Mouse (Mus musculus): Measurements from ENCODE around the gene Ogfod3. TPM values are rescaled to one million over a fixed set of nuclear protein-coding genes. Genes with fewer than 3 reads are reported as not detected.
A peak's percentile ranks its signal among the peaks of the same experiment; 100 is the strongest.

The Ogfod3 gene
- polyA plus RNA-seq, 1 experiment from 2014 or later = 31.2 TPM

DNA sequence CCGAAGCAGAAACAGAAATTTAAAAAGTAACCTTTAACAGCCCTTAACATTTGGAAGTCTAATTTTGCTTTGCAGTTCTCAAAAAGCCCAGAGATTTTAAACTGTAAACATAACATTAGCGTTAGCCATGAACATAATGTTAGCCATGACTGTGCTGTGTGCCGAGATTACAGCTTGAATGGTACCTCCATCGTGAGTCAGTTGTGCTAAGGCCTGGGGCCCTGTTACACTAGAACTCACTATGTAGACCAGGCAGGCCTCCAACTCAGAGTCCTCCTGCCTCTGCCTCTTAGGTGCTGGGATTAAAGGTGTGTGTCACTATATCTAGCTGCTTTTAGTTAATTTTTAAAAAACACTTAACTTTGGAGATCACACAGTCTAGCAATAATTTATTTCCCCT, 26.7 kb upstream of the Ogfod3 start:
- Histone ChIP-seq H3K9me3 (ENCODE audit: control insufficient read depth, low read length) (no peaks in the 10 kb centered on the region), H3K27me3 (replicated peaks; ENCODE audit: control insufficient read depth, insufficient read depth, low read length) (no peaks in the 10 kb centered on the region), H3K36me3 (ENCODE audit: control insufficient read depth, insufficient read depth, low read length) (no peaks in the 10 kb centered on the region), H3K4me3 (ENCODE audit: low read length) (no peak overlapping the region), H3K9ac (ENCODE audit: low read depth, low read length) (no peak overlapping the region), H3K27ac (ENCODE audit: low read length) (no peak overlapping the region; the same call in 1 of the 2 replicates), H3K4me1 (ENCODE audit: control insufficient read depth, insufficient read depth, low read length) (peaks cover 19% of the 10 kb centered on the region), H3K4me2 (ENCODE audit: low read depth, low read length) (no peak overlapping the region)
- WGBS = 71% methylated on average over 4 of the region's 4 CpGs
- ATAC-seq = no peak

DNA sequence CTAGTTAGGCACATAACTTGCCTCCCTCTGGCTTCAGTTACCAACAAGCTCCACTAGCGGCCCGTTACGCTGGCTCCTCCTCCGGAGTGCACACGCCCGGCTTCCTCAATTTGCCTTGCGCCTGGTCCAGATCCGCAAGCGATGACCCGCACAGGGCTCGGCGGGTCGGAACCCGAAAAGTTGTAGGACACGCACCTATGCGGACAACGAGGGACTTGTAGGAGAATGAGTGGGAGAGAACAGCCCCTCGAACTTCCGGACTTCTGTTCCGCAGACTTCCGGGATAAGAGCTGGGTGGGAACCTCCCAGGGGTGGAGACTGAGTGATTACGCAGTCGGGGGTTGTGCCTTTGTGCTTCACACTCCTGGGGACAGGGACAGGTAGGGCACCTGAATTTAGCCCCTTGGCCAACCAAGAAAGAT, 24.5 kb upstream of the Ogfod3 start, which contains the start of gene Cybc1:
Gene Cybc1 (minus strand): TSS at position 305 of the 422 bp plus-strand sequence.
- WGBS = under 1% methylated on average over 23 of the region's 23 CpGs
- peak; percentile 91 for ATAC-seq
- H3K36me3 ChIP-seq (ENCODE audit: control insufficient read depth, insufficient read depth, low read length) = peaks cover 8% of the 10 kb centered on the region
- peak within 1 kb of the TSS; percentile 65 for H3K4me3 ChIP-seq (ENCODE audit: low read length)
- no peaks in the 10 kb centered on the region for H3K9me3 ChIP-seq (ENCODE audit: control insufficient read depth, low read length)
- H3K27me3 ChIP-seq (replicated peaks; ENCODE audit: control insufficient read depth, insufficient read depth, low read length) = no peaks in the 10 kb centered on the region
- peak within 1 kb of the TSS; percentile 72 for H3K9ac ChIP-seq (ENCODE audit: low read depth, low read length)
- H3K4me2 ChIP-seq (ENCODE audit: low read depth, low read length) = peak within 1 kb of the TSS; percentile 75
- peak within 1 kb of the TSS; percentile 61 for H3K27ac ChIP-seq (ENCODE audit: low read length)
- peaks cover 13% of the 10 kb centered on the region for H3K4me1 ChIP-seq (ENCODE audit: control insufficient read depth, insufficient read depth, low read length)

DNA sequence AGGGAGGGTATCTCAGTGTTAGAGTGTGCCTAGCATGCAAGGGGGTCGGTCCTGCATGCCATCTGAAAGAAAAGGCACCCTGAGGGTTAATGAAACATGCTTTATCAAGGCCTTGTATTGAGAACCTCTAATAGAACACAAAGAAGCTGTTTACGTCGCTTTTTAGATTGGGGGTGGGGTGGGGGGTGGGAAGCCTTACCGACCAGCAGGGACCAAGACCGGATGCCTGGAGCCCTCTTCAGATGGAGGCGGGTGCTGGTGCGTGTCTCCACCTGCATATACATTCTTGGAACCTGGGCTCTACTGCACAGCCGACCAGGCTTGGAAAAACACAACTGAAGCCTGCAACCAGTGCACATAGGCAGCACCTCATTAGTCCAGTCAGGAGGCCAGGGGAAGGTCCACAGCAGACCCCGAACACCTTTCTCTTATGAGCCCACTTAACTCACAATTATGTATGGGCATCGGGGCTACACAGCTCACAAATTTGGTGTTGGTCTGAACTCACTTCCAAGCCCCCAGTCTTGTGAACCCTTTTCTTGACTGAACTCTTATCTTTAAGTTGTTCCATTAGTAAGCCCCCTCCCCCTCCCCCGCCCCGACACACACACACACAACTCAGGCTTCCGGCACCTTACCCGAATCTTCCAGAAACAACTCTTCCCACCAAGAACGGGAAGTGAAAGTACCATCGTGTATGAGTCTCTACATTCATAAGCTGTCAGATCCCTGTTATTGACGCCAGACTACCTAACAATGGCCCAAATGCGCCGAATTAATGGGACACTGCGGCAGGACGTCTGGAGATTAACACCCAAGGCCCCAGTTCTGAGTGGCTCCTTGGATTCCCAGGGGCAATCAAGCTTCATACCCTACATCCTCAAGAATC, 23.9 kb upstream of the Ogfod3 start:
- no peaks in the 10 kb centered on the region for H3K9me3 ChIP-seq (ENCODE audit: control insufficient read depth, low read length)
- peak overlapping the region; percentile 75 for H3K4me2 ChIP-seq (ENCODE audit: low read depth, low read length)
- ATAC-seq = no peak; the same call in 1 of the 2 replicates
- 20% methylated on average over 21 of the region's 21 CpGs for WGBS
- no peaks in the 10 kb centered on the region for H3K27me3 ChIP-seq (replicated peaks; ENCODE audit: control insufficient read depth, insufficient read depth, low read length)
- H3K4me3 ChIP-seq (ENCODE audit: low read length) = peak overlapping the region; percentile 65
- peak overlapping the region; percentile 61 for H3K27ac ChIP-seq (ENCODE audit: low read length)
- H3K36me3 ChIP-seq (ENCODE audit: control insufficient read depth, insufficient read depth, low read length) = peaks cover 14% of the 10 kb centered on the region
- H3K4me1 ChIP-seq (ENCODE audit: control insufficient read depth, insufficient read depth, low read length) = peaks cover 13% of the 10 kb centered on the region
- H3K9ac ChIP-seq (ENCODE audit: low read depth, low read length) = peak overlapping the region; percentile 72

DNA sequence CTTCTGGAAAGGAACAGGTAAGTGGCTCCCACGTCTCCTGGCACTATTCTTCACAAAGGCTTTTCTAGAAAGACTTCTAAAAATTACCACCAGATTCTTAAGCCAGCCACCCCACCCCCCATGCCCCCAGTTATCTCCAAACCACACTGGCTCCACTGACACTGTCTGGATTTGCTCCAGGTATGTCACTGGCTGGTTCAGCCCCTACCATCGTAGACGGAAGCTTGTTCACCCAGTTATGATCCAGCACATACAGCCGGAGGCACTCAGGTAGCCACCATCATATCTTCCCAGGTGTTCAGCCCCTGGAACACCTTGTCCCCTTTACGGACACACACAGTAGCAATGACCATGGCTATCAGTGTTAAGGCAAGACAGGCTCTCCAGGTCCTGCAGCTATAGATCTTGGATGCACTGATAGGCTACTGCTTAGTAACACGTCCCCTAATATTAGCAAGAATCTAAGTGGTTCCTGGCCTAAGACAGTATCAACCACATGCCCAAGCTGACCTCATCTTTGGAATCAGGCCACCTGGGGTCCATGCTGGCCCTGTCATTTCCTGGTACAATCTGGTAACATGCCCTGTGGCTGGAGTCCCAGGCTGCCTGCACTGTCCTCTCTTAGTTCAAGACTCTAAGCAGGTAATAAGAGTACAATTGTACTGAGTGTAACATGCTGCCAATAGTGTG, 17.0 kb upstream of the Ogfod3 start:
- peaks cover 35% of the 10 kb centered on the region for H3K36me3 ChIP-seq (ENCODE audit: control insufficient read depth, insufficient read depth, low read length)
- no peak overlapping the region for H3K27ac ChIP-seq (ENCODE audit: low read length)
- no peak overlapping the region for H3K4me3 ChIP-seq (ENCODE audit: low read length)
- H3K27me3 ChIP-seq (replicated peaks; ENCODE audit: control insufficient read depth, insufficient read depth, low read length) = no peaks in the 10 kb centered on the region
- H3K4me2 ChIP-seq (ENCODE audit: low read depth, low read length) = no peak overlapping the region
- 89% methylated on average over 6 of the region's 6 CpGs for WGBS
- no peaks in the 10 kb centered on the region for H3K9me3 ChIP-seq (ENCODE audit: control insufficient read depth, low read length)
- no peak overlapping the region for H3K9ac ChIP-seq (ENCODE audit: low read depth, low read length)
- 0 out of 2 replicates have a peak, but pooled peaks cover 3% of the 10 kb centered on the region for H3K4me1 ChIP-seq (ENCODE audit: control insufficient read depth, insufficient read depth, low read length)
- no peak for ATAC-seq

DNA sequence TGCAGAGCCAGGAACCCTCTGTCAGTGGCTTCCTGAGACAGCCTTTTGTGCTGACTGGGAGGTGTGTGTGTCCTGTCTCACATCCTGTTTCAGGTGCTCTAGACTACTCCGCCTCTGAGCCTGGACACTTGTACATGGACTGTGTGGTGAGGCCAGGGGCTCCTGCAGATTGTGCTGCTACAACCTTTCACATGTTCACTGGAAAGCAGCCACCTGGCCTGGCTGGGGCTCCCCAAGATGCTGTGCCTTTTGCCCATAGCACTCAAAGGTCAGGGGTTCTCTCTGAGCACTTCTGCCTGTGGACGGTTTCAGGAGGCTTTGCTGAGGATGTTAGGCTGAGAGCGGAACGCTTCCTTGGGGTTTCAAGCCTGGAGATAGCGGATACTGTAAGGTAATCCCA, 16.3 kb upstream of the Ogfod3 start:
- peaks cover 35% of the 10 kb centered on the region for H3K36me3 ChIP-seq (ENCODE audit: control insufficient read depth, insufficient read depth, low read length)
- no peak for ATAC-seq
- no peaks in the 10 kb centered on the region for H3K27me3 ChIP-seq (replicated peaks; ENCODE audit: control insufficient read depth, insufficient read depth, low read length)
- H3K27ac ChIP-seq (ENCODE audit: low read length) = no peak overlapping the region
- H3K4me1 ChIP-seq (ENCODE audit: control insufficient read depth, insufficient read depth, low read length) = no peaks in the 10 kb centered on the region
- no peak overlapping the region for H3K4me3 ChIP-seq (ENCODE audit: low read length)
- H3K9ac ChIP-seq (ENCODE audit: low read depth, low read length) = no peak overlapping the region
- H3K9me3 ChIP-seq (ENCODE audit: control insufficient read depth, low read length) = no peaks in the 10 kb centered on the region
- 91% methylated on average over 5 of the region's 5 CpGs for WGBS
- H3K4me2 ChIP-seq (ENCODE audit: low read depth, low read length) = no peak overlapping the region

DNA sequence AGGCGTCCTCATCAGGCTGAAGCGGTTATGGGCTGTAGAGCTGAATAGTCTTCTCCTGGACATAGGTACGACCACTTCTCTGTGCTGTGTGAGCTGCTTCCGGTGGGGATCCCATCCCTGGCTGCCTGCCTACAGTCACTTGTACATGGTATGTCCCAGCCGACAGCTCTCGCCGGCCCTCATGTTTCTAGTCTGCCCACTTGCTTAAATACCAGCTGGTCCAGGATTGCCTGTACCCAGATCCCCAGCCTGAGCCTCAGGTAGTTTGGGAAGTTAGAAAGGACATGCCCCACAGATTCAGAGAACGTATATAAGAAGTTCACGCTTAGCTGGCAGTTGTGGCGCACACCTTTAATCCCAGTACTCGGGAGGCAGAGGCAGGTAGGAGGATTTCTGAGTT, 15.3 kb upstream of the Ogfod3 start:
- H3K36me3 ChIP-seq (ENCODE audit: control insufficient read depth, insufficient read depth, low read length) = peaks cover 32% of the 10 kb centered on the region
- H3K9ac ChIP-seq (ENCODE audit: low read depth, low read length) = no peak overlapping the region
- no peak for ATAC-seq
- no peak overlapping the region for H3K4me2 ChIP-seq (ENCODE audit: low read depth, low read length)
- WGBS = 89% methylated on average over 11 of the region's 11 CpGs
- H3K4me3 ChIP-seq (ENCODE audit: low read length) = no peak overlapping the region
- H3K27me3 ChIP-seq (replicated peaks; ENCODE audit: control insufficient read depth, insufficient read depth, low read length) = no peaks in the 10 kb centered on the region
- no peaks in the 10 kb centered on the region for H3K4me1 ChIP-seq (ENCODE audit: control insufficient read depth, insufficient read depth, low read length)
- H3K9me3 ChIP-seq (ENCODE audit: control insufficient read depth, low read length) = no peaks in the 10 kb centered on the region
- H3K27ac ChIP-seq (ENCODE audit: low read length) = no peak overlapping the region

DNA sequence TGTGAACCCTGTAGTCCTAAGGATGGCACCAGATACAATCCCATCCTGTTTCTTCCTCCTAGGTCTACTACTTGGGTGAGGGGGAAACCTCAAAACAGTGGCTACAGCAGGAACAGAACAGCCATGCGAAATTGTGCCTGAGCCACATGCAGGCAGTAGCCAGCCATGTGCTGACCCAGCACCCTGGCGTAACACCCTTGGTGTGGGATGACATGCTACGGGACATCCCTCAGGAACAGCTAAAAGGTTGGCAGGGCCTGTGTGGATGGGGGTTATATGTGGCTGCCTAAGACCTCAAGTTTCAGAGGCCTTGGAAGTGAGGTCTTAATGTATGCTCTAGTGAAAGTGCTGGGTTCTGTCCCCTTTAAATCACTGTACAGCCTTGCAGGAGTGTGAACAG, 12.3 kb upstream of the Ogfod3 start:
- no peak overlapping the region for H3K9ac ChIP-seq (ENCODE audit: low read depth, low read length)
- no peak overlapping the region for H3K4me2 ChIP-seq (ENCODE audit: low read depth, low read length)
- H3K4me3 ChIP-seq (ENCODE audit: low read length) = no peak overlapping the region
- no peak overlapping the region for H3K27ac ChIP-seq (ENCODE audit: low read length)
- ATAC-seq = no peak
- WGBS = 93% methylated on average over 3 of the region's 3 CpGs
- no peaks in the 10 kb centered on the region for H3K9me3 ChIP-seq (ENCODE audit: control insufficient read depth, low read length)
- H3K36me3 ChIP-seq (ENCODE audit: control insufficient read depth, insufficient read depth, low read length) = peaks cover 9% of the 10 kb centered on the region; the same call in 1 of the 2 replicates
- no peaks in the 10 kb centered on the region for H3K27me3 ChIP-seq (replicated peaks; ENCODE audit: control insufficient read depth, insufficient read depth, low read length)
- no peaks in the 10 kb centered on the region for H3K4me1 ChIP-seq (ENCODE audit: control insufficient read depth, insufficient read depth, low read length)

DNA sequence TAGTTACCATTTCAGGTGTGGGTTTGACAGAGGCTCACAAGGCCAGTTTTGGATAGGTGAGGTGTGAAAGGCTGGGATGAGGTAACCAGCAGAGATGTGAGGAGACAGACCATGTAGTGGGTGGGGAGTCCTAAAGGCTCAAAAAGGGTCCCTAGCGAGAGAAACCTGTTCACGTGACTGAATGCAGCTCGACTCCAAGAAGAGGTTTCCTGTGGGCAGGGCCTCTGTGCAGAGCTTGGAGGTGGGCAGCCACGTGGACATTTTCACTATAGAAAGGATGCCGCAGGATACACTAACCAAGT, 701 bp downstream of the Ogfod3 start:
- Histone ChIP-seq H3K27me3 (replicated peaks; ENCODE audit: control insufficient read depth, insufficient read depth, low read length) (no peaks in the 10 kb centered on the region), H3K9me3 (ENCODE audit: control insufficient read depth, low read length) (no peaks in the 10 kb centered on the region), H3K4me1 (ENCODE audit: control insufficient read depth, insufficient read depth, low read length) (peaks cover 10% of the 10 kb centered on the region; the same call in 1 of the 2 replicates), H3K4me3 (ENCODE audit: low read length) (peak overlapping the region; percentile 81), H3K9ac (ENCODE audit: low read depth, low read length) (peak overlapping the region; percentile 85), H3K4me2 (ENCODE audit: low read depth, low read length) (peak overlapping the region; percentile 64), H3K27ac (ENCODE audit: low read length) (no peak overlapping the region), H3K36me3 (ENCODE audit: control insufficient read depth, insufficient read depth, low read length) (no peaks in the 10 kb centered on the region)
- no peak for ATAC-seq
- under 1% methylated on average over 5 of the region's 5 CpGs for WGBS

DNA sequence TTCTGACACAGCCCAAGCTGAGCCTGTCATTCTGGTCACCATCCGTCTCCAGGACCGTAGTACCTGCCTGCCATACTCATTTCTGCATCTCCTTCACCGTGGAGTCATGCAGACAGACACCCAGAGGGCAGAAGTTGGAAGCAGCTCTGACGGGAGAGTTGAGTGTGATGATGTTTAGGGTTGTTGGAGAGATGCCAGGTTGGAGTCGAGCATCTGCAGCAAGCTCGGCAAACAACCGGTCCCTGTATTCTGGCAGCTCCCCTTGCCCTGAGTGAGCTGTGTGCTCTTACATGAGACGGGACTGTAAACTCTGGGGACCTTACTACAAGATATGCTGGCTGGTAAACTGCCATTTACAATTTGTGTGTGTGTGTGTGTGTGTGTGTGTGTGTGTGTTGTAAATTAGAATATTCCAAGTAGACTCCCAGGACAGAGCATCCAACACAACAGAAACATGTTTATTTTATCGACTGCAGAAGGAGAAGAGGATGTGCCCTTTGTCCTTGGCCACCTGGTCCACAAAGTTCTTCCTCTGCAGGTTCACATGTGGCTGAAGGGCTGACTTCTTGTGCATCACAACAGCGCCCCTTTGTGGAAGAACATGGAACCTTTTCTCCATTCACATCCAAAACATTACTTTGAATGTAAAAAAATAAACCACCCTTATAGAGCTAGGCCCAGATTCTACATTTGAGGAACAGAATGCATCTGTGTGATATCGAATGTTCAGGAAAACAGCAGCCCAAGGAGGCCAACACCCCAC, 2.9 kb downstream of the Ogfod3 start:
- no peak overlapping the region for H3K27ac ChIP-seq (ENCODE audit: low read length)
- H3K9me3 ChIP-seq (ENCODE audit: control insufficient read depth, low read length) = no peaks in the 10 kb centered on the region
- no peaks in the 10 kb centered on the region for H3K27me3 ChIP-seq (replicated peaks; ENCODE audit: control insufficient read depth, insufficient read depth, low read length)
- WGBS = 40% methylated on average over 11 of the region's 11 CpGs
- no peak overlapping the region for H3K4me3 ChIP-seq (ENCODE audit: low read length)
- ATAC-seq = no peak
- no peak overlapping the region for H3K4me2 ChIP-seq (ENCODE audit: low read depth, low read length)
- H3K4me1 ChIP-seq (ENCODE audit: control insufficient read depth, insufficient read depth, low read length) = peaks cover 10% of the 10 kb centered on the region; the same call in 1 of the 2 replicates
- H3K36me3 ChIP-seq (ENCODE audit: control insufficient read depth, insufficient read depth, low read length) = no peaks in the 10 kb centered on the region
- no peak overlapping the region for H3K9ac ChIP-seq (ENCODE audit: low read depth, low read length)
